Mouse (Mus musculus) mouse trophoblast stem cell (cell line): ENCODE results near the gene Bco2.

ENCODE experiments used
- in situ Hi-C, 2 experiments: fragments of 300-500 bp; cut with MseI, MboI; formaldehyde crosslinking; loops; 2 replicates in 1 of 2; 3 replicates in 1 of 2; pipeline ENCODE4 v1.15.1; 2025

Bco2 gene

DNA sequence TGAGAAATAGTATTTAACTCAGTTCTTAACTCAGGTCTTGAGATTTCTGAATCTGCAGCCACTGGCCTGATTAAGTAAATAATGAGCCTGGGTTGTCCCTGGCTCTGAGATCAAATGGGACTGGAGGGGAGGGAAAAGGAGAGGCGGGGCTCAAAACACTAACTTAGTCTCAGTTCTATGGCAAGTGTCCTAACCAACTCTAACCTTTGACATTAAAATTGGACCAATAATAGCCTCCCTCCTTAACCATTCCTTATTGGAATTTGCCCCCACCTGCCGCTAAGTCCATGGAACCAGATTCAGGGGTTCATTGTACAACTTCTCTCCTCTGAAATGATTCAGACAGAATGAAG, at the start of gene Bco2:
Bco2 (minus strand) TSS at position 88 of the 353 bp plus-strand sequence.
- in situ Hi-C loops: no loop called here

GRCm38 (mm10) chr9:50604338-50604737, 49.4 kb upstream of the Bco2 start:
- in situ Hi-C loops: no loop called here

- in situ Hi-C loops: no loop called here
Observed at GRCm38 (mm10) chr9:50603998-50604324, 49.0 kb upstream of the Bco2 start.

DNA sequence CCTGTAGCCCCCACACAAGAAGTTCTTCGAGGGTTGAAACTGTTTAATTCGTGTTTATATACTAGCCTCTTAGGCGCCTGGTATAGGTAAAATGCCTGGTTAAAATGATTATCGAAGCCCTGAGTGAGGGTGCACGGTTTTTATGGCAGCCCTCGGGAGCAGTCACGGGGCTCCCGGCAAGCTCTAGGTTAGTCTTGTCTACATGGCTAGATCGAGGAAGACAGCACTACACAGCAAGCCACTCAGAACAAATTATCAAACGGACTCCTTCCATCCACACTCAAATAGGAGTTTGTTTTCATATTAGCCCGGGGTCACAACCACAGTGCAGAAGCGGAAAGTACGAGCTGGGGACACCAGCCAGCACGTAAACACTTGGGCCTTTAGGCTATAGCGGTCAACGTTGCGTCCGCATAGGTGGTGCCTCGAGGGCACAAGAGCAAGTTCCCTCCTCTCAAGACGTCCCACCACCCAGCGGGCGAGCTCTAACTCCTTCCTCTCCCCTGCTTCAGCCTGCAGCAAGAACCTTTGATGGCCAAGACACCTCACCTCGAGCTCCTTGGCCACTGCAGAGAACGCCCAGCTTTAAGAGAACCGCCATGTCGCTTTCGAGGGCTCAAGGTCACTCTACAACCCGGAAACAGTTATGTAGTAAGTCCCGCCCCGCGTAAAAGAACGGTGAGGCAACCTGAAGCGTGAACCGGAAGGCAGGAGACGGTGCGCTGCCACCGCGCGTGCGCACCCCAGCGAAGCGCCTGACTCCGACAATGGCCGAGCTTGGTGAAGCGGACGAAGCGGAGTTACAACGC, 48.4 kb upstream of the Bco2 start, which contains the start of the genes Sdhd and Timm8b:
Sdhd (minus strand) TSS at position 624 of the 809 bp plus-strand sequence.
Timm8b (plus strand) TSS at position 722 of the 809 bp plus-strand sequence.
- in situ Hi-C loops: no loop called here

GRCm38 (mm10) chr9:50602055-50602845, 47.3 kb upstream of the Bco2 start:
- in situ Hi-C loops: no loop called here

DNA sequence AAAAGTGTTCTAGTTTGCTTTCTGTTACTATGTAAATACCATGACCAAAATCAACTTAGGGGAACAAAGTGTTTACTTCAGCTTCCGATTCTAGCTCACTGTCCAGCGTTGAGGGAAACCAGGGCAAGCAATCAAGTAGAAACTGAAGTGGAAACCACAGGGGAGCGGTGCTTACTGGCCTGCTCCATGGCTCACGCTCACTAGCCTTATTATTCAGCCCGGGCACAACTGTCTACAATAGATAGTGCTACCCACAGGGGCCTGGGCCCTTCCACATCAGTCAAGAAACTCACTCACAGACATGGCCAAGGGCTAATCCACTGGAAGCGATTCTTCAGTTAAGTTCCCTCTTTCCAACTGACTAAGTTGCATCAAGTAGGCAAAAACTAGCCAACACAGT, 46.6 kb upstream of the Bco2 start:
- in situ Hi-C loops: no loop called here

DNA sequence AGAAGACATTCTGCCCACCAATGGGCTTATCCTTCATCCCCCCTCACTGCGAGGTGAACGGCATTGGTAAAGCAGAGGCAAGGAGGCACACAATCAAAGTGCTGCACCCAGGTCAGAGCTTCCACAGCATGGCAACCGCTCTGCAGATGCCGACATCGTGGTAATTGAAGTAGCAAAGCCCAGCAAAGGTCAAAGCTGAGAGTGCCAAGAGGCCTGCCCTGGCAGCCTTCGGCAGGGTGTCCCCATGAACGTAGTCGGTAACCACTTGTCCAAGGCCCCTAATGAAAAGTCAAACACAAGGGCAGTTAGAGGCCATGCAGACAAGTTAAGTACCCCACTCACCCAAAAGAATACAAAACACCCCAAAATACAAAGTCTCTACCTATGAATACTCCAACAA, 42.0 kb upstream of the Bco2 start:
- in situ Hi-C loops: no loop called here

- in situ Hi-C loops: no loop called here
Observed at GRCm38 (mm10) chr9:50594794-50595417, 39.9 kb upstream of the Bco2 start.

GRCm38 (mm10) chr9:50593544-50593943, 38.6 kb upstream of the Bco2 start:
- in situ Hi-C loops: no loop called here

- in situ Hi-C loops: no loop called here
Observed at GRCm38 (mm10) chr9:50592955-50593354, 38.0 kb upstream of the Bco2 start.

DNA sequence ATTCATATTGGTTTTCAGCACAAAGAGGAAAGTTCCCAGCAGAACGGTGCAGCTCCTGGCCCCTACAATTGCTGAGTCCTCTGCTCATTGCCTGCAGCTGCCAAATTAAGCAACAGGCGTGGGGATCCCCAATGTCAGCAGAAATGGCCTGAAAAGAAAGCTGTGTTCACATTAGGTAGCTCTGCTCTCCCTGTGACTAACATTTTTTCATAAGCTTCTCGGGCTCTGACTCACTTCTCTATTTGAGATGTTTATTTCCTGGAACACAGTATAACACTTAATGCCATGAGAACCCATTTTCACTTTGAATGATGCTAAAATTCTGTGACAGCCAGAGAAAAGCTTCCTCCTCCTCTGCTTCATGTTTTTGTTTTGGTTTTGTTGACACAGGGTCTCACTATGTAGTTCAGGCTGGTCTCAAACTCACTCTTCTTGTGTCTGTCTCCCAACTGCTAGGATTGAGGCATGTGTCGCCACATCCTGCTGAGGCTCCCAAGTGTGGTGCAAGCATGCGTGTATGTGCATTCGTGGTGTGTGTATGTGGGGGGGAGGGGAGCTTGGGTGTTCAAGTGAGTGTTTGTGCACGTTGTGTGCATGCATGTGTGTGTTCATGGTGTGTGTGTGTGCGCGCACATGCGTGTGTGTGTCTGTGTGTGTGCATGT, 36.0 kb upstream of the Bco2 start:
- in situ Hi-C loops: no loop called here

- in situ Hi-C loops: no loop called here
Observed at GRCm38 (mm10) chr9:50586955-50587354, 32.0 kb upstream of the Bco2 start.

- in situ Hi-C loops: no loop called here
Observed at GRCm38 (mm10) chr9:50585145-50585818, 30.3 kb upstream of the Bco2 start.

DNA sequence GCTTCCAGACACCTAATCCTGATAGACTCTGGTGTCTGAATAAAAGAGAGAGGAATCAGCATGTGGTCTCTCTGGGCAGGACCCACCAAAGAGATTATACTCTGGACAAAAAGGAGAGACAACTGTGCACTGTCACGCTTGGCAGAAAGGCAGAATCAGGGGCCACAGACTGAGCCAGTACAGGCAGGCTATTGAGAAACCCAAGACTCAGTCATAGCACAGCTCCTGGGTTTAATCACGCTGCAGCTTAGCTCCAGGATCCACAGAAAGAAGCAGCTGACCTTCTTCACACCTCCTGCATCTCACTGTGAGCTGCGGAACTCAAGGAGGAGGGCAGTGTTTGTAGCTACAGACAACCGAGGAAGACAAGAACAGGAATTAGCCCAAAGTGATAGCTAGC, 25.4 kb upstream of the Bco2 start:
- in situ Hi-C loops: no loop called here

GRCm38 (mm10) chr9:50569599-50570525, 14.9 kb upstream of the Bco2 start:
- in situ Hi-C loops: no loop called here

- in situ Hi-C loops: no loop called here
Observed at GRCm38 (mm10) chr9:50567881-50568280, 12.9 kb upstream of the Bco2 start.

GRCm38 (mm10) chr9:50567372-50567771, 12.4 kb upstream of the Bco2 start:
- in situ Hi-C loops: no loop called here

DNA sequence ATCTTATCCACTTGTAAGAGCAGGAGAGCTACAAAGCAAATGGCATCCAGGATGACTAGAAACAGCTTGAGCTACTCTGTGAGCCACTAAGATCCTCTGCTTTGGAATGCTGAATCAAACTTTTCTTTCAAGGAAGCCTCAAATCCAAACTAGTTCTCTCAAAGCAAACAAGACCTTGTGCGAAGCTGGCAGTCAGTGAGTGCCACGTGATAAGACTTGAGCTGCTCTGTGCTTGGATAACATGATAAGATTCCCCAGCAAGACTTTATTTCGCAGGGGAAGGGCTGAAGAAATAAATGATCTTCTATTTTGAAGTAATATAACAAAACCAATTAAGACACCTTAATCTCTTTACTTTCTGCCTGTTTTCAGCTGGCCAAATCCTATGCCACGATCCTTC, 11.0 kb upstream of the Bco2 start:
- in situ Hi-C loops: no loop called here

DNA sequence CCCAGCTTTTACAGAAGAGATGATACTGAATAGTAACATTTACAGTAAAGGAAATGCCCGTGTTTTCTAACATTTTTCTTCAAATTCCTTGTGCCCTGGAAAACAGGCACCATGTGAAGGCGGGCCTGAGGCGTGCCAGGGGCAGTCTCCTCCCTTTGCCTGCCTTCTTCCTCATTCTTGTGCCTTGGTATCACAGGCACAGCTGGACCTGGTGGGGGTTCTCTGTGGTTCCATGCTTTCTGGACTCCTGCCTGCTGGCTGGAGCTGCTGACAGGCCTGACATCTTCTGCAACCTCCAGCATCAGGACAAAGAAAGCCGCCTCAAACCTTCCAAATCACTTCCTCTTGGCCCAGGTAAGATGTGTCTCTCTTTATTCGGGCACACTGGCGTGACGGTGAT, 10.2 kb upstream of the Bco2 start:
- in situ Hi-C loops: no loop called here

- in situ Hi-C loops: no loop called here
Observed at GRCm38 (mm10) chr9:50561918-50562360, 7.0 kb upstream of the Bco2 start.
